ENCODE assay signal across 14 mouse cellular contexts in the genomic region with DNA sequence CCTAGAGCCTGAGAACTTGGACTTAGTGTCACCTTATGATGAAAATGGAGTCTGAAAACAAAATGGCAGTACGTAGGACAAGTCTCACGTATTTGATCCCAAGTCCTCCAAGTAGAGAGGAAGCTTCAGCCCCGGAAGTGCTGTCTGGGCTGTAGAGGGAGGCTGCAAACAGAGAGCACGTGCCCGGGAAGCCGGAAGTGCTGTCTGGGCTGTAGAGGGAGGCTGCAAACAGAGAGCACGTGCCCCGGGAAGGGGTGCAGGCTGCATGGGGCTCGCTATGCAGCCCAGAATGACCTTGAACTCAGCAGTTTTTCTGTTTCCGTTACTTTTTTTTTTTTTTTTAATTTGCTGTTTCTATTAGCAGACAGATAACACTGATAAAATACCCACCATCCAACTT. TPM values are rescaled to one million over a fixed set of nuclear protein-coding genes. Genes with fewer than 3 reads are reported as not detected.
DNase-seq lines count a peak whose midpoint lies in the region; ATAC-seq and TF ChIP-seq lines count a peak whose summit lies in the region.
"Had no signal": no experiment of that assay in that cellular context is flagged by ENCODE, and none has a peak within 500 bp of the region (broad histone marks: within the 10 kb centered on the region; RNA-seq: fewer than 3 reads in every experiment).

No protein-coding gene starts in this region.

- no peak overlapping the region for H3K27ac ChIP-seq in heart, postnatal 0 days (ENCODE audit: low read depth)

- TF ChIP-seq EP300 in heart, postnatal 0 days (IDR thresholded peaks at IDR 0.05; ENCODE audit: low read depth), result no peak

- H3K4me3 ChIP-seq in heart, postnatal 0 days (ENCODE audit: low read depth, low read length), result no peak overlapping the region
- H3K4me3 ChIP-seq: myocyte had no signal

- H3K27me3 ChIP-seq in heart, postnatal 0 days (ENCODE audit: control insufficient read depth, insufficient read depth, low read length), result no peaks in the 10 kb centered on the region

- TF ChIP-seq CTCF in heart, postnatal 0 days (IDR thresholded peaks at IDR 0.05; ENCODE audit: low read depth), result no peak

- no peak overlapping the region for H3K4me2 ChIP-seq in heart, postnatal 0 days (ENCODE audit: low read depth, low read length)

- 48% methylated on average over 10 of the region's 10 CpGs for WGBS in heart, postnatal 0 days

- H3K36me3 ChIP-seq in heart, postnatal 0 days (replicated peaks; ENCODE audit: control insufficient read depth, insufficient read depth, low read length), result no peaks in the 10 kb centered on the region

- no peak overlapping the region for H3K9ac ChIP-seq in heart, postnatal 0 days (replicated peaks; ENCODE audit: low read depth, low read length)

- H3K4me1 ChIP-seq in heart, postnatal 0 days (ENCODE audit: control insufficient read depth, insufficient read depth), result no peaks in the 10 kb centered on the region

- no peaks in the 10 kb centered on the region for H3K9me3 ChIP-seq in heart, postnatal 0 days (replicated peaks; ENCODE audit: control insufficient read depth, low read length)

- DNase-seq in heart, postnatal 0 days (ENCODE audit: low spot score), result no peak
- DNase-seq in heart, adult 8-10 months (ENCODE audit: low spot score), result no peak
- peak; percentile 35 for DNase-seq in CD4-positive helper T cell, adult 2 months (ENCODE audit: low read depth, low spot score)
- peak; percentile 48 for DNase-seq in ZHBTc4 (ENCODE audit: low read depth, low spot score)
- DNase-seq in B cell, adult 2 months, result no peak
- DNase-seq in cerebellum, postnatal 36 days, result no peak
- DNase-seq in layer of hippocampus, adult 18-20 months (ENCODE audit: low spot score in 2 of 2), result no peak
- DNase-seq: spleen, adult 18-20 months had no signal

- ATAC-seq in heart, postnatal 0 days (ENCODE audit: insufficient read depth, low read depth), result peak; percentile 55; the same call in 1 of the 2 replicates
- ATAC-seq in megakaryocyte, adult 5-6 weeks (ENCODE audit: poor library complexity, severe bottlenecking), result peak; percentile 64

RNA-seq across cellular contexts. Expression of gene Zkscan17, which starts 8.3 kb away (rescaled TPM):
- total RNA-seq in heart, postnatal 0 days (2014; rRNA removed; ENCODE audit: low replicate concordance), result 20.6 and 21.4 TPM in 2 replicates
- 8.7 and 10.1 TPM in 2 replicates for polyA plus RNA-seq in heart, postnatal 0 days (2015; fragmentation: Nextera tagmentation; extraction: Ambion mirVana)
- total RNA-seq in heart, adult 8-10 months (2022), result 10 to 100 TPM; 11.1 to 14.3 (median 13.3) TPM
- total RNA-seq in megakaryocyte, adult 5-6 weeks (2015), result 9.0 and 9.4 TPM in 2 replicates
- 7.4 and 13.4 TPM in 2 replicates for total RNA-seq in megakaryocyte, adult 5-6 weeks (2017)
- total RNA-seq in layer of hippocampus, adult 18-20 months (2021), result 1 to 10 TPM; 6.5 to 6.6 TPM

RNA-seq across cellular contexts. Expression of gene Nlrp3, which starts 23.1 kb away (rescaled TPM):
- total RNA-seq in heart, postnatal 0 days (2014; rRNA removed; ENCODE audit: low replicate concordance), result 0.11 and 0.15 TPM in 2 replicates
- 0.18 and 0.25 TPM in 2 replicates for polyA plus RNA-seq in heart, postnatal 0 days (2015; fragmentation: Nextera tagmentation; extraction: Ambion mirVana)
- total RNA-seq in heart, adult 8-10 months (2022), result under 1 TPM; 0.25 to 0.92 (median 0.43) TPM
- total RNA-seq in megakaryocyte, adult 5-6 weeks (2015), result 23.8 and 32.5 TPM in 2 replicates
- total RNA-seq in megakaryocyte, adult 5-6 weeks (2017), result 41.2 and 43.0 TPM in 2 replicates
- under 1 TPM; 0.79 to 0.92 TPM for total RNA-seq in layer of hippocampus, adult 18-20 months (2021)

RNA-seq across cellular contexts. Expression of gene Zfp867, which starts 46.0 kb away (rescaled TPM):
- 4.1 and 8.3 TPM in 2 replicates for total RNA-seq in heart, postnatal 0 days (2014; rRNA removed; ENCODE audit: low replicate concordance)
- polyA plus RNA-seq in heart, postnatal 0 days (2015; fragmentation: Nextera tagmentation; extraction: Ambion mirVana), result 6.4 and 6.5 TPM in 2 replicates
- total RNA-seq in heart, adult 8-10 months (2022), result 1 to 10 TPM; 3.4 to 5.3 (median 4.2) TPM
- total RNA-seq in megakaryocyte, adult 5-6 weeks (2015), result 0.40 and 1.2 TPM in 2 replicates
- 0.59 and 0.77 TPM in 2 replicates for total RNA-seq in megakaryocyte, adult 5-6 weeks (2017)
- 1 to 10 TPM; 2.4 to 2.5 TPM for total RNA-seq in layer of hippocampus, adult 18-20 months (2021)

RNA-seq across cellular contexts. Expression of gene Olfr222, which starts 57.8 kb away (rescaled TPM):
- total RNA-seq in heart, postnatal 0 days (2014; rRNA removed; ENCODE audit: low replicate concordance), result not detected in 2 replicates
- not detected in 2 replicates for polyA plus RNA-seq in heart, postnatal 0 days (2015; fragmentation: Nextera tagmentation; extraction: Ambion mirVana)
- not detected for total RNA-seq in heart, adult 8-10 months (2022)
- not detected in 2 replicates for total RNA-seq in megakaryocyte, adult 5-6 weeks (2015)
- not detected in 2 replicates for total RNA-seq in megakaryocyte, adult 5-6 weeks (2017)
- total RNA-seq in layer of hippocampus, adult 18-20 months (2021), result not detected
- total RNA-seq: left cerebral cortex, postnatal 10 days had no signal
- polyA plus RNA-seq: C2C12; cortical plate, adult 2 months; heart, embryonic 16.5 days; myocyte had no signal

Comparison
In these comparisons a context has a peak if more than half of its experiments do, and no peak if none do; other contexts are left out.
1. DNase-seq: peak in CD4-positive helper T cell, adult 2 months (single experiment) and ZHBTc4 (single experiment); none in heart, postnatal 0 days (single experiment), heart, adult 8-10 months (single experiment), B cell, adult 2 months (0 of 2), cerebellum, postnatal 36 days (0 of 2) and layer of hippocampus, adult 18-20 months (0 of 2).
2. RNA of gene Nlrp3, which starts 23.1 kb away (total RNA-seq): 23.8 to 43.0 TPM in megakaryocyte, adult 5-6 weeks; 0.79 to 0.92 TPM in layer of hippocampus, adult 18-20 months, 0.25 to 0.92 TPM in heart, adult 8-10 months and 0.11 to 0.15 TPM in heart, postnatal 0 days; every median in the first group is over 10 times any median in the second.